Mouse (Mus musculus): ENCODE results near the gene Gm47995.

DNA sequence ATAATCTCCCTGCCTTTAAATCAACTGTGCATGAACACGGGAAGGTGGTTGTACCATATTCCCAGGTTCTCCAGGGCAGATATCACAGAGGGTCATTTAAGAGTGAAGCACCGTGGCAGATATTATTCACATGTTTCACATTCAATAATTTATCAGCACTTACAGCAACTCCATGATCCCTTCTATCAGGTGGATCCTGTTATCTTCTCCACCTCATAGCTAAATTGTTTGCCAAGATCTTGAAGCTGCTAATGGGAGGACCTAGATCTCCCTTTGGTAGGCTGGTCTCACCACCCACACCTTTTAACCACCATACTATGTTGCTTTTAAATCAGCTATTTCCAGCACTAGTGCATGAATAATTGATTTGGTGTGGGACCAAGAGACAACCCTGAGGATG lies 18.1 kb upstream of the Gm47995 start:
- TF ChIP-seq CTCF (IDR thresholded peaks at IDR 0.05; ENCODE audit: control insufficient read depth, insufficient read depth, insufficient replicate concordance, low read depth, low read length) (no peak), POLR2A (IDR thresholded peaks at IDR 0.05; ENCODE audit: control insufficient read depth, low read depth, low read length) (no peak)
